Mouse (Mus musculus) erythroblast, embryonic 14.5 days (primary cell): ENCODE results near the gene Gbgt1.

ENCODE experiments used
- GATA1 ChIP-seq: IDR thresholded peaks from 2 replicates; pipeline ENCODE4 v1.6.1; 2012; ENCODE audit warnings: low read length, inconsistent platforms, mixed read lengths
- TAL1 ChIP-seq: IDR thresholded peaks from 3 replicates; pipeline ENCODE4 v1.6.1; 2012; ENCODE audit warnings: low read length, inconsistent platforms, mixed read lengths

GRCm38 (mm10) chr2:28535650-28536049, 39.0 kb downstream of the Gbgt1 start:
- TF ChIP-seq GATA1 (no peak), TAL1 (no peak)
